Mouse (Mus musculus): ENCODE measurements around the gene Otog.

Otog gene

GRCm38 (mm10) chr7:46246876-46247275 is 6.1 kb downstream of the Otog start:
- CTCF ChIA-PET = no interaction called here

GRCm38 (mm10) chr7:46247606-46248005 is 6.8 kb downstream of the Otog start:
- POLR2A ChIA-PET = no interaction called here
- CTCF ChIA-PET = no interaction called here

More at GRCm38 (mm10) chr7:46246876-46247275, 6.1 kb downstream of the Otog start:
- POLR2A ChIA-PET = interaction anchor here in 1 of 4 experiments (1.0 kb wide), 1 partner anchor 13 kb away, joined by 3 read pairs; no protein-coding TSS in a partner anchor

DNA sequence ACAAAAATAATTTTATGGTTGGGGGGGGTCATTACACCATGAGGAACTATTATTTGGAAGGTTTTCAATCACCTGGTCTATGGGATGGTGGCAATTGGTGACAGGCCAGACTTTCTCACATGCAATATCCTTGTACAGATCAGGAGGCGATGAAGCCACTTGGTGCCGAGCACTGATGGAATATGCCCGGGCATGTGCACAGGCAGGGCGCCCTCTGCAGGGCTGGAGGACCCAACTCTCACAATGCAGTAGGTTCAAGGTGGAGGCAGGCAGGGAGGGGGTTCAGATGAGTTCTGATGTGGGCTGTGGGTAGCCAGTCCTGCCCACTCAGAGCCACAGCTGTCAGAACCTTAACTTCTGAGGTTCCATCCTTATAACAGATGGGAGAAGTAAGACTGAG is 11.1 kb downstream of the Otog start:
- POLR2A ChIA-PET = interaction anchor here in 2 of 4 experiments (1.0 to 3.4 kb wide), 6 partner anchors 11 to 47 kb away, joined by 3 to 12 read pairs (median 3); partner anchors contain the start of gene Otog (in 1 of the 2)

DNA sequence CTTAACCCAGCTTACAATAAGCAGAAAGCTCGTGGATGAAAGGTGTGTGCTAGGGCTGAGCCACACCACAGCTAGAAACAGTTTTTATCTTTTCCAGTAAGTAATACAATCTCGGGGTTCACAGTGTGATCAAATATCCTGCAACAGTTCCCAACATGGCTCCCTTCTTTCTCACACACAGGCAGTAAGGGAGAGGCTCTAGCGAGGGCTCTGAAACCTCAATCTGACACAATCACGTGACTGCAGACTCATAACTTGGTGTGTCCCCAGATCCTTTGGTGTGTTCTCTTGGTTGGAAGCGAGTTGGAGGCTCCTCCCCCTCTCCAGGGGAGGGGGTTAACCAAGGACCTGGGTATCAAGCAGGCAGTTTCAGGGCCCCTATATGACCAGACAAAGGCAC is 35.4 kb downstream of the Otog start:
- CTCF ChIA-PET = interaction anchor here in 1 of 4 experiments (0.6 kb wide), 1 partner anchor 1572 kb away, joined by 3 read pairs; no protein-coding TSS in a partner anchor

More for the DNA sequence above, 11.1 kb downstream of the Otog start:
- CTCF ChIA-PET = interaction anchor here in 1 of 4 experiments (1.0 kb wide), 1 partner anchor 156 kb away, joined by 4 read pairs; no protein-coding TSS in a partner anchor

GRCm38 (mm10) chr7:46279946-46280345 is 39.2 kb downstream of the Otog start:
- CTCF ChIA-PET = interaction anchor here (0.6 to 2.0 kb wide), 35 partner anchors 9 to 389 kb away, joined by 3 to 14 read pairs (median 4); partner anchors contain the start of gene Myod1 (in 1 of the 4)
- POLR2A ChIA-PET = interaction anchor here in 1 of 4 experiments (0.7 kb wide), 1 partner anchor 74 kb away, joined by 3 read pairs; no protein-coding TSS in a partner anchor

More for the DNA sequence above, 35.4 kb downstream of the Otog start:
- POLR2A ChIA-PET = interaction anchor here in 1 of 4 experiments (1.3 kb wide), 1 partner anchor 25 kb away, joined by 3 read pairs; no protein-coding TSS in a partner anchor

- POLR2A ChIA-PET = no interaction called here
- CTCF ChIA-PET = interaction anchor here in 3 of 4 experiments (1.3 to 2.0 kb wide), 6 partner anchors 54 to 326 kb away, joined by 3 to 12 read pairs (median 4); partner anchors contain the start of gene Myod1 (in 1 of the 3)
Measured at GRCm38 (mm10) chr7:46280896-46281295, 40.1 kb downstream of the Otog start.

DNA sequence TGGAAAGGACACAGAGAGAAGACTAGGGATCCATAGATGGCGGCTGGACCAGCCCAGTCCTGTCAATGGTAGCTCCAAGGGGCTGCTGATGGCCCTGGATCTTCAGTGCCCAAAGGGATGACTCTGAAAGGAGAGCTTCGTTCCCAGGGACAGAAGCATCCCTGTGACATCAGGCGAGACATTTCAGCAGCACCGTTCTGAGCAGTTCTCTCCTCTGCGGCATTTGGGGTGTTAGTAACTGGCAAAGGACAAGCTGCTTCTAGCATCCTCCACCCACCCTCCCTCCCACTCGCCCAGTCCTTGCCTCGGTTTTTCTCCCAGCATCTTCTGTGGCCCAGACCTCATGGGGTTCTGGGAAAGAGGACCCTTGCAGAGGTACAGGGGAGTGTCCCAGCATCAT is 41.5 kb downstream of the Otog start:
- POLR2A ChIA-PET = interaction anchor here in 1 of 4 experiments (1.2 kb wide), 1 partner anchor 122 kb away, joined by 3 read pairs; no protein-coding TSS in a partner anchor

DNA sequence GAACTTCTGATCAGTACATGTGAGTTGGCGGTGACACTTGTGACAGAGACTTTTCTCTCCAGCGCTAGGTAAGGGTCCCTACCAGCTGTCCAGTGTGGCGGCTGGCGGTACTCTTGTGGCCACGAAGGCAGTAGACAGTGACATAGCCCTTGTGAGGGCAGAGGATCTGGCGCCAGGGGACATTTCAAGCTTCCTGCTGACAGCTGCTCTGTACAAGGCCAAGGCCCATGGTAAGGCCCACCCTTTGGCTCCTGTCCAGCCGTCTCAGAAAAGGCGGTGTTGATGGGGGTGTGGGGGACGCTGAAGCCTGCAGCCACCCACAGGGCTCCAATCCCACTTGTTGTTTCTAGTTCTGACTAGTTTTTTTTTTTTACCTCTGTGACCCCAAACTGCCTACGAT is 42.9 kb downstream of the Otog start:
- CTCF ChIA-PET = interaction anchor here in 3 of 4 experiments (0.9 to 1.5 kb wide), 3 partner anchors 109 to 323 kb away, joined by 3 to 7 read pairs (median 5); no protein-coding TSS in a partner anchor
- POLR2A ChIA-PET = no interaction called here

More for the DNA sequence above, 41.5 kb downstream of the Otog start:
- CTCF ChIA-PET = interaction anchor here in 3 of 4 experiments (0.8 to 1.5 kb wide), 7 partner anchors 97 to 481 kb away, joined by 3 to 7 read pairs (median 3); no protein-coding TSS in a partner anchor

GRCm38 (mm10) chr7:46285161-46285839 is 44.5 kb downstream of the Otog start:
- ChIA-PET CTCF (interaction anchor here in 2 of 4 experiments (1.1 to 1.8 kb wide), 5 partner anchors 93 to 322 kb away, joined by 3 to 6 read pairs (median 3); no protein-coding TSS in a partner anchor), POLR2A (no interaction called here)

- POLR2A ChIA-PET = interaction anchor here in 1 of 4 experiments (0.5 kb wide), 1 partner anchor 163 kb away, joined by 3 read pairs; no protein-coding TSS in a partner anchor
- CTCF ChIA-PET = interaction anchor here in 3 of 4 experiments (0.5 to 1.8 kb wide), 9 partner anchors 14 to 350 kb away, joined by 3 to 7 read pairs (median 3); partner anchors contain the start of gene Kcnc1 (in 1 of the 3)
Measured at GRCm38 (mm10) chr7:46286391-46286790, 45.6 kb downstream of the Otog start.

- CTCF ChIA-PET = interaction anchor here in 3 of 4 experiments (0.6 to 1.3 kb wide), 8 partner anchors 14 to 219 kb away, joined by 3 to 7 read pairs (median 4); no protein-coding TSS in a partner anchor
- POLR2A ChIA-PET = interaction anchor here in 1 of 4 experiments (0.5 kb wide), 1 partner anchor 162 kb away, joined by 3 read pairs; no protein-coding TSS in a partner anchor
Measured at GRCm38 (mm10) chr7:46287051-46287450, 46.3 kb downstream of the Otog start.

GRCm38 (mm10) chr7:46296330-46296729 is 55.5 kb downstream of the Otog start:
- ChIA-PET POLR2A (no interaction called here), CTCF (no interaction called here)

- POLR2A ChIA-PET = interaction anchor here in 1 of 4 experiments (1.0 kb wide), 1 partner anchor 283 kb away, joined by 3 read pairs; no protein-coding TSS in a partner anchor
- CTCF ChIA-PET = interaction anchor here in 1 of 4 experiments (1.0 kb wide), 1 partner anchor 14 kb away, joined by 3 read pairs; no protein-coding TSS in a partner anchor
Measured at GRCm38 (mm10) chr7:46301031-46301632, 60.3 kb downstream of the Otog start.

DNA sequence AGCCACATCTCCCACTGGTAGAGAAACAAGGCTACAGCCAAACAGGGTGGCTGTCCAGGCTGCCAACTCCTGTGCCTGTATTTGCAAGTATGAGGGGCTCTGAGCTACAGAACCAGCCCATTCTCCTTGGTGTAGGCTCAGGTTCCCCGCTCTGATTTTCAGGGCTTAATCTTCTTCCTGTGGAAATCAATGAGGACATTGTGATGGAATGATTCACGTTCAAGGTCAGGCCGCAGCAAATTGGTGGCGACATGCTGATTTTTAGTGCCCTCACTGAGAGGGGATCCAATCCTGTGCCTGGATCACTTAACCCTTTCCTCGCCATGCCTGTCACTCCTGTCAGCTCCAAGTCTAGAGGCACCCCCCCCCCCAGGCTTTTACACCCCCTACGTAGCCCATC is 72.7 kb downstream of the Otog start:
- ChIA-PET CTCF (interaction anchor here in 1 of 4 experiments (0.6 to 1.0 kb wide), 2 partner anchors 34 to 417 kb away, joined by 3 to 5 read pairs; partner anchors contain the start of genes Syngr4 and Tmem143), POLR2A (no interaction called here)

DNA sequence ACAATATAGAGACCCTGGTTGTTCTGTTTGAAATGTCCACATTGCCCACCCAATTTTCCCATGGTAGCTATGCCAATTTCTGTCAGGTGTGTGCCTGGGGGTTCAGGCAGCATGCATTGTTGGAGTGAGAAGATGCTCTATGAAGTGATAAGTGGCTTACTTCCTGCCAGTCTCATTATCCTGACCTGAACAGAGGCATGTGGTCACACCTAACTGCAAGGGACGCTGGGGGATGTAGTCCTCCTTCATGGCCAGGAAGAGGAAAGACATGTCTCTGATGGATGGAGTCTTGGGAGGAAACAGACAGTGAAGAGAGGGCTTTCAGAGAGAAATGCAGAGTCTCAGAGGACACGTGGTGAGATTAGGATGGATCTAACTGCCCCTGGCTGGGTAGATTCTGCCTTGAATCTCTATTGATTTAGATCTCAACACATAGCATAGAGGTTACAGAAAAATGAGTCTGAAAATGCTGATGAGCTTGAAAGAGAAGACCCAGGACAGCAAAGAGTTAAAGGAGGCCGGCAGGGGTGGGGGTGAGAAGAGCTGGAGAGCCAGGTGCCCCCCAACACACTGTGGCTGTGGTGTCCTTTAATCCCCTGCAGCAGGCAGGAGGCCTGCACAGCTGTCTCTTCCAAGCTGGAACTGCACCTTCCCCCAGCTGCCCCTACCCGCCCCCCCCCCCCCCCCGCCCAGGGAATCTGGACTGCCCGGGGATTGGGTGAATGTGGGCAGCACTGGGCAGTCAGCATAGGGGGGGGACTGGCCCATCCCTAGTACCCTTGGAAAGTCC is 73.6 kb downstream of the Otog start:
- ChIA-PET CTCF (interaction anchor here in 1 of 4 experiments (1.0 kb wide), 1 partner anchor 35 kb away, joined by 3 read pairs; no protein-coding TSS in a partner anchor), POLR2A (no interaction called here)

DNA sequence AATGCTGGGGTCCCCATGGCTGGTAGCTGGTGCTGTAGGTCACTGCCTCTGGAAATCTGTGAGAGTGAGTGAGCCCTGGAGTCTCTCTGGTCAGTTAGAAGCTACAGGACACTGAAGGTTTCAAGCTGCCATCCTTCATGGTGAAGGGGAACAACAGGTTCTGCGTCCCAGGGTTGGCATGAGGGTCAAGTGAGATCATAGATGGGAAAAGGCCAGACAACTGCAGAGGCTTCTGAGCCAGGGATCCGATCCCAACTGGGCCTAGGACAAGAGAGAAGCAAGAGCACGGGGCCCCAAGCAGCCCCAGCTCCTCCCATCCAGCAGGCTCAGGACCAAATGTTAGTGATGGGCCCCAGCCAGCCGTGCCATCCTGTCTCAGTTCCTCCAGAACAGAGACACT is 74.9 kb downstream of the Otog start:
- ChIA-PET POLR2A (no interaction called here), CTCF (no interaction called here)

DNA sequence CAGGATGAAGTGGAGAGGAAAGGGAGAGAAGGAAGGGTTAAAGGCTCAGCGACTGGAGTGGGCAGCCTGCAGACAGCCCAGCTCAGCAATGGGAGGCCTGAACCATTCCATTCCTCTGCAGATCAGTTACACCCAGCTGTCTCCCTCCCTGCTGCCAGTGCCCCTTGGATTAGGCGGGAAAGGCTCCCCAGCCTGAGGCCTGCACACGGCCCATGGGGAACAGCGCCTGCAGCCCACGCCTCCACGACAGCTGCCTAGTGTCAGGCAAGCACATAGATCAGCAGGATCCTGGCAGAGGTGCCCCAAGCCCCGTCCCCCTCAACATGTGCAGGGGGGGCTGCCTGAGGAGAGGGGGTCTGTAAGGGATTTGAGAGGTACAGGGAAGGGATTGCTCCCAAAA is 76.2 kb downstream of the Otog start:
- POLR2A ChIA-PET = interaction anchor here in 1 of 4 experiments (0.5 kb wide), 1 partner anchor 79 kb away, joined by 3 read pairs; the partner anchor contains the start of gene Ush1c

DNA sequence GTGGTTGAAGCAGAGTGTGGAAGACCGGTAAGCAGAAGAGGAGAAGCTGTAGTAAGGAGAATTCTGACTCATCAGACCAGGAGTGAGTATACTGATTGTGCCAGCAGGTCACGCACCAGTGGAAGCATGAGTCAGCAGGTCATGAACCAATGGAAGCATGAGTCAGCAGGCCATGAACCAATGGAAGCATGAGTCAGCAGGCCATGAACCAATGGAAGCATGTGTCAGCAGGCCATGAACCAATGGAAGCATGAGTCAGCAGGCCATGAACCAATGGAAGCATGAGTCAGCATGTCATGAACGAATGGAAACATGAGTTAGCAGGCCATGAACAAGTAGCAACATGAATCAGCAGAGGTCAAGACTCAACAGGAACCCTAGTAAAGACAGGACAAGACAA is 80.5 kb downstream of the Otog start:
- ChIA-PET CTCF (no interaction called here), POLR2A (no interaction called here)

More for the DNA sequence above, 76.2 kb downstream of the Otog start:
- CTCF ChIA-PET = no interaction called here

Data from embryonic stem cell, embryonic (primary cell).